Mouse (Mus musculus) frontal cortex, postnatal 36 days (tissue): ENCODE measurements around the gene H2al1g.
A peak's percentile ranks its signal among the peaks of the same experiment; 100 is the strongest.
"Not testable (repeated sequence)": the region's sequence is repeated elsewhere in the genome, so short reads cannot be mapped to it uniquely, and the experiment has no call there.

ENCODE experiments used
- DNase-seq, 2 experiments: peaks; one replicate each; pipeline ENCODE4 v3.0.0; 2022; ENCODE audit warnings: low spot score in 2 of 2

The H2al1g gene

DNA sequence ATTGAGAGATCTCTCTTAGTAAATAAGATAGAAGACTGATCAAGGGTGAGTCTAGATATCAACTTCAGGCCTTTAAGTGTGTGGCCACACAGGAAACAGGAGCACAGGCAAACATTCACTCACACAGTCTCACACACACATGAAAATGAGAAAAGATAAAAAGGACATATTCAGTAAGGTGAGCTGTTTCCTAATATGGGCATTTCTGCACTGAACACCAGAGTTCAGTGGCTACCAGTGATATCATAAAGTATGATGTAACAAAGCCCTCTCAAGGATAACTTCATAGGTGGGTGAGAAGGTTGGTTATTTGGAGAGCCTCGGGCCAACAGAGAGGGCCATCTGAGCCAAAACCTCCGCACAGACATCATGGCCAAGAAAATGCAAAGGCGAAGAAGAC, at the start of gene H2al1g:
Gene H2al1g (plus strand): TSS at position 301 of the 400 bp plus-strand sequence.
- DNase-seq: not testable (repeated sequence)

GRCm38 (mm10) chrX:11269074-11269473, 49.0 kb upstream of the H2al1g start:
- DNase-seq: peak in 1 of 2 experiments; percentile 12

- DNase-seq: no peak
Measured at GRCm38 (mm10) chrX:11273190-11273589, 44.9 kb upstream of the H2al1g start.

- no peak for DNase-seq
Measured at GRCm38 (mm10) chrX:11277083-11277482, 41.0 kb upstream of the H2al1g start.

DNA sequence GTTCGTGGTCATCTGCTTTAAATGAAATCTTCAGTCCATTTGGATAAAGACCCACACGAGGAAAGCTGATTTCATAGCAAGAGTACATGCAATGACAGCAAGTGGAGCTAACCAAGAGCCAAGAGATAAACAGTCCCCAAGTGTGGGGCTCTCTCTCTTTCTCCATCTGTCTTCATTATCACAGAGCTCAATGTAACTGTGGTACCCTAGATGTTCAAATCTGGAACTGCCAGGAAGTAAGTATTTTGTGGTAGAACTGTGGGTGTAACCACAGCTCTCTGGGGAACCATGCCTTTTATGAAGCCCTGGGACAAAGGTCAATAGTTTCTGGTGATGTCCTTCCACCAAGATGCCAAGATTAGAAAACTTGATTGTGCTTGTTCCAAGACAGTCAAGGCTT, 37.3 kb upstream of the H2al1g start:
- no peak for DNase-seq

GRCm38 (mm10) chrX:11288306-11288882, 29.7 kb upstream of the H2al1g start:
- no peak for DNase-seq

DNA sequence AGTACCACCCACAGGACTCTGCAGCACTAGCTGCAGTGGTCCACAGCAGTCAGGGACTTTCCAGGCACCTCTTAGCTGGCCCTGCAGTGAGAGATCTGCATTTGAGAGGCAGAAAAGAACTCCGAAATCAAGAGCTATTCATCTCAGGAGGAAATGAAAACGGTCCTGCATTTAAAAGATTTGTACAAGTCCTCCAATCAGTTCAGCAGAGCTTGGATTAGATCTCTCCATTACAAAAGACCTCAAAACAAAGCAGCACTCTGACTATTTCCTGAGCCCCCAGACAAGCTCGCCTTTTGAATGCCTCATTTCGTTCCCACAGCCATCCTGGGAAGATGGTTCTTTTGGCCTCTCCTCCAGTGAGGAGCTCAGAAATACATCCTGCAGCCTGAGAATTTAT, 28.8 kb upstream of the H2al1g start:
- no peak for DNase-seq

GRCm38 (mm10) chrX:11298957-11299356, 19.1 kb upstream of the H2al1g start, which contains the start of gene H2al1a:
TSS of gene H2al1a (plus strand) at chrX:11299257.
- DNase-seq: not testable (repeated sequence)

- DNase-seq: not testable (repeated sequence)
Measured at GRCm38 (mm10) chrX:11302132-11302531, 15.9 kb upstream of the H2al1g start, which contains the start of gene H2al1b. TSS of gene H2al1b (plus strand) at chrX:11302432.

- DNase-seq: not testable (repeated sequence)
Measured at GRCm38 (mm10) chrX:11305355-11305754, 12.7 kb upstream of the H2al1g start, which contains the start of gene H2al1c. TSS of gene H2al1c (plus strand) at chrX:11305655.

DNA sequence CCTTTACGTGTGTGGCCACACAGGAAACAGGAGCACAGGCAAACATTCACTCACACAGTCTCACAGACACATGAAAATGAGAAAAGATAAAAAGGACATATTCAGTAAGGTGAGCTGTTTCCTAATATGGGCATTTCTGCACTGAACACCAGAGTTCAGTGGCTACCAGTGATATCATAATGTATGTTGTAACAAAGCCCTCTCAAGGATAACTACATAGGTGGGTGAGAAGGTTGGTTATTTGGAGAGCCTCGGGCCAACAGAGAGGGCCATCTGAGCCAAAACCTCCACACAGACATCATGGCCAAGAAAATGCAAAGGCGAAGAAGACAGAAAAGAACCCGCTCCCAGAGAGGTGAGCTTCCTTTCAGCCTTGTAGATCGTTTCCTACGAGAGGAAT, 9.5 kb upstream of the H2al1g start, which contains the start of gene H2al1d:
Gene H2al1d (plus strand): TSS at position 301 of the 400 bp plus-strand sequence.
- DNase-seq: not testable (repeated sequence)

DNA sequence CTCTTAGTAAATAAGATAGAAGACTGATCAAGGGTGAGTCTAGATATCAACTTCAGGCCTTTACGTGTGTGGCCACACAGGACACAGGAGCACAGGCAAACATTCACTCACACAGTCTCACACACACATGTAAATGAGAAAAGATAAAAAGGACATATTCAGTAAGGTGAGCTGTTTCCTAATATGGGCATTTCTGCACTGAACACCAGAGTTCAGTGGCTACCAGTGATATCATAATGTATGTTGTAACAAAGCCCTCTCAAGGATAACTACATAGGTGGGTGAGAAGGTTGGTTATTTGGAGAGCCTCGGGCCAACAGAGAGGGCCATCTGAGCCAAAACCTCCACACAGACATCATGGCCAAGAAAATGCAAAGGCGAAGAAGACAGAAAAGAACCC, 6.4 kb upstream of the H2al1g start, which contains the start of gene H2al1e:
Gene H2al1e (plus strand): TSS at position 301 of the 400 bp plus-strand sequence.
- DNase-seq: not testable (repeated sequence)

DNA sequence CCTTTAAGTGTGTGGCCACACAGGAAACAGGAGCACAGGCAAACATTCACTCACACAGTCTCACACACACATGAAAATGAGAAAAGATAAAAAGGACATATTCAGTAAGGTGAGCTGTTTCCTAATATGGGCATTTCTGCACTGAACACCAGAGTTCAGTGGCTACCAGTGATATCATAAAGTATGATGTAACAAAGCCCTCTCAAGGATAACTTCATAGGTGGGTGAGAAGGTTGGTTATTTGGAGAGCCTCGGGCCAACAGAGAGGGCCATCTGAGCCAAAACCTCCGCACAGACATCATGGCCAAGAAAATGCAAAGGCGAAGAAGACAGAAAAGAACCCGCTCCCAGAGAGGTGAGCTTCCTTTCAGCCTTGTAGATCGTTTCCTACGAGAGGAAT, 3.2 kb upstream of the H2al1g start, which contains the start of gene H2al1f:
Gene H2al1f (plus strand): TSS at position 301 of the 400 bp plus-strand sequence.
- DNase-seq: not testable (repeated sequence)

GRCm38 (mm10) chrX:11321192-11321591, 3.1 kb downstream of the H2al1g start, which contains the start of gene H2al1h:
TSS of gene H2al1h (plus strand) at chrX:11321492.
- DNase-seq: not testable (repeated sequence)

DNA sequence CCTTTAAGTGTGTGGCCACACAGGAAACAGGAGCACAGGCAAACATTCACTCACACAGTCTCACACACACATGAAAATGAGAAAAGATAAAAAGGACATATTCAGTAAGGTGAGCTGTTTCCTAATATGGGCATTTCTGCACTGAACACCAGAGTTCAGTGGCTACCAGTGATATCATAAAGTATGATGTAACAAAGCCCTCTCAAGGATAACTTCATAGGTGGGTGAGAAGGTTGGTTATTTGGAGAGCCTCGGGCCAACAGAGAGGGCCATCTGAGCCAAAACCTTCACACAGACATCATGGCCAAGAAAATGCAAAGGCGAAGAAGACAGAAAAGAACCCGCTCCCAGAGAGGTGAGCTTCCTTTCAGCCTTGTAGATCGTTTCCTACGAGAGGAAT, 6.3 kb downstream of the H2al1g start, which contains the start of gene H2al1i:
Gene H2al1i (plus strand): TSS at position 301 of the 400 bp plus-strand sequence.
- DNase-seq: not testable (repeated sequence)

- DNase-seq: not testable (repeated sequence)
Measured at GRCm38 (mm10) chrX:11327522-11327921, 9.5 kb downstream of the H2al1g start, which contains the start of gene H2al1j. TSS of gene H2al1j (plus strand) at chrX:11327822.

DNA sequence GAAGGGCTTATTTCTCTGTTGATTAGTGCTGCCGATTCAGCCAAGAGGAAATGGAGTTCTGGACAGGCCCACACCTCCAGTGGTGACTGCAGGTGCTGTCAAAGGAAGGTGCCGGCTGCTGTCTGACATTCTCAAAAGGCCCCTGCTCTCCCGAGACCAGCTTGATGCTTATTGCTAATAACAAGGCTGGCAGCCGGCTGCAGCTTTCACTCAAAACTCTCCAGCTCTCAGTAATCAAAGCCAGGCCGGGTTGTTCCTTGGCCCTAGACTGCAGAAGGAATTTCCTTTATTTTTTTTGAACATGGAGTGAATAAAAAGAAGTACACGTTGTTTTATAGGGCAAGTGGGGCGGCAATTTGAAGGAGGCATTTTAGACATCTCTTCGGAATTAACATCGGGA, 27.7 kb downstream of the H2al1g start:
- DNase-seq: no peak

DNA sequence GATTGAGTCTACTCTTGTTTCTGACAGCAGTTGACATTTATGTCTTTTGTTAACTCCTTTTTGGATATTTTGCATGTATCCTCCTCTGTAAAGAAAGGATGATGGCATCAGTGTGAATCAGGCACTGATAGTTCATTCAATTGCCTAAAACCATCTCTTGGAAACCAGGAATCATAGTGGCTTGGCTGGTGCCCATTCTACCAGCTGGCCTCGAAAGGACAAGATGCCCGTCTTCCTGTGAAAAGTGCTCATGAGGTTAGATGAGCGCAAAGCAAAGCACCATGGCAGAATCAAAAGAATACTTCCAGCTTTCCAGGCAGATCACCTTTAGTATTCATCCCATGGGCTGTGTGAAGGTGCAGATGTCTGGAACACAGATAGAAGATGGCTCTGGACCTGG, 28.7 kb downstream of the H2al1g start:
- DNase-seq: no peak

DNA sequence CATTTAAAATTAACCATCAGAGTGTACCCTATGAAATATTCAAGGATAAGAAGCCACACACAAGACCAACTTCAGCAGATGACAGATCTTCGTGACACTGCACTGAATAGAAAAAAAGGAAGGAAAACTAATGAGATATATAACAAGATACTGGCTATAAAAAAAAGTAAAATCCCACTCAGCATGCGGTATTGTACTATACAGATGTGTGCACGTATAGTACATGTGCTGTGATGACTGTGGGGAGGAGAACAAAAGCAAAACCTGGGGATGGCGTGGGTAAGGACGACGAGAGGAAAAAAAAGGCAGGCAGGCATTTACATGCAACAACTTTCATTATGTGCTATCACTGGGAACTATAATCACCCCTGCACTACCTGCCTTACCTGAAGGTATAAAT, 42.8 kb downstream of the H2al1g start:
- DNase-seq: no peak

GRCm38 (mm10) chrX:11361261-11361660, 43.2 kb downstream of the H2al1g start:
- DNase-seq: no peak

GRCm38 (mm10) chrX:11363890-11364289, 45.8 kb downstream of the H2al1g start:
- no peak for DNase-seq

- no peak for DNase-seq
Measured at GRCm38 (mm10) chrX:11365151-11365550, 47.1 kb downstream of the H2al1g start.
